Mouse (Mus musculus) forebrain, embryonic 11.5 days (tissue): ENCODE results near the gene Rufy4. TPM values are rescaled to one million over a fixed set of nuclear protein-coding genes. Genes with fewer than 3 reads are reported as not detected.

ENCODE experiments used
- ATAC-seq: fragments of 200-750 bp; cut with Nextera tagmentation; replicated peaks from 2 replicates; pipeline ENCODE4 v1.8.0; 2017; ENCODE audit warnings: moderate TSS enrichment; ENCODE audit not compliant: low FRiP score
- DNase-seq: peaks from one replicate; pipeline ENCODE4 v3.0.0-alpha.2; 2017; ENCODE audit warnings: low spot score
- H3K27ac ChIP-seq: fragments of 300-500 bp; sonication (generic); 2 replicates; pipeline ENCODE4 v1.5.1; 2014; ENCODE audit warnings: low read depth, low read length
- H3K27me3 ChIP-seq: fragments of 300-500 bp; sonication (generic); 2 replicates; pipeline ENCODE4 v1.6.1; 2014; ENCODE audit warnings: mild to moderate bottlenecking, low read length, mixed read lengths; ENCODE audit not compliant: control insufficient read depth, insufficient read depth
- H3K36me3 ChIP-seq: fragments of 300-500 bp; sonication (generic); 2 replicates; pipeline ENCODE4 v1.6.1; 2014; ENCODE audit warnings: mild to moderate bottlenecking, low read length, moderate library complexity, mixed read lengths; ENCODE audit not compliant: control insufficient read depth, insufficient read depth
- H3K4me1 ChIP-seq: fragments of 300-500 bp; sonication (generic); replicated peaks from 2 replicates; pipeline ENCODE4 v1.6.1; 2014; ENCODE audit warnings: low read length, mixed read lengths; ENCODE audit not compliant: control insufficient read depth, insufficient read depth
- H3K4me2 ChIP-seq: fragments of 300-500 bp; sonication (generic); 2 replicates; pipeline ENCODE4 v1.6.1; 2014; ENCODE audit warnings: low read depth, mild to moderate bottlenecking, low read length, moderate library complexity, mixed read lengths; ENCODE audit not compliant: severe bottlenecking
- H3K4me3 ChIP-seq: fragments of 300-500 bp; sonication (generic); 2 replicates; pipeline ENCODE4 v1.5.1; 2014; ENCODE audit warnings: low read depth, low read length
- H3K9ac ChIP-seq: fragments of 300-500 bp; sonication (generic); 2 replicates; pipeline ENCODE4 v1.6.1; 2014; ENCODE audit warnings: low read length
- H3K9me3 ChIP-seq: fragments of 300-500 bp; sonication (generic); 2 replicates; pipeline ENCODE4 v1.6.1; 2016; ENCODE audit warnings: low read length, mixed read lengths; ENCODE audit not compliant: control insufficient read depth
- WGBS: fragments of 180-500 bp; shearing (Covaris S2); extraction: QIAGEN DNeasy Blood & Tissue Kit; methylation state at CpG from one replicate; pipeline ENCODE4 v1.1.7; 2014; 5-methylcytosine and 5-hydroxymethylcytosine counted together
- polyA plus RNA-seq: library from polyadenylated mRNA; unstranded; fragments of >200 nt; fragmentation: Nextera tagmentation; extraction: Ambion mirVana; gene quantifications from 2 replicates; pipeline ENCODE4 v1.2.1, GENCODE M21; 2014

The Rufy4 gene
- polyA plus RNA-seq, 1 experiment from 2014 or later: 0.24 TPM

GRCm38 (mm10) chr1:74172722-74173121 is 47.4 kb downstream of the Rufy4 start:
- H3K9me3 ChIP-seq: no peaks in the 10 kb centered on the region
- WGBS: 91% methylated on average over 3 of the region's 3 CpGs
- DNase-seq (no peak), ATAC-seq (no peak)
- no peaks in the 10 kb centered on the region for H3K4me1 ChIP-seq
- no peaks in the 10 kb centered on the region for H3K27me3 ChIP-seq
- no peak overlapping the region for H3K4me3 ChIP-seq
- H3K36me3 ChIP-seq: no peaks in the 10 kb centered on the region
- no peak overlapping the region for H3K9ac ChIP-seq
- no peak overlapping the region for H3K4me2 ChIP-seq
- no peak overlapping the region for H3K27ac ChIP-seq

- Histone ChIP-seq H3K9me3 (no peaks in the 10 kb centered on the region), H3K4me2 (no peak overlapping the region), H3K36me3 (no peaks in the 10 kb centered on the region), H3K4me1 (no peaks in the 10 kb centered on the region), H3K4me3 (no peak overlapping the region), H3K27me3 (no peaks in the 10 kb centered on the region), H3K27ac (no peak overlapping the region), H3K9ac (no peak overlapping the region)
- DNase-seq: no peak
- WGBS: 89% methylated on average over 4 of the region's 4 CpGs
- no peak for ATAC-seq
Observed at GRCm38 (mm10) chr1:74175731-74176130, 50.4 kb downstream of the Rufy4 start.

- Histone ChIP-seq H3K27ac (no peak overlapping the region), H3K9me3 (no peaks in the 10 kb centered on the region), H3K4me3 (no peak overlapping the region), H3K27me3 (no peaks in the 10 kb centered on the region), H3K36me3 (no peaks in the 10 kb centered on the region), H3K9ac (no peak overlapping the region), H3K4me2 (no peak overlapping the region), H3K4me1 (no peaks in the 10 kb centered on the region)
- DNase-seq (no peak), ATAC-seq (no peak)
- 91% methylated on average over 3 of the region's 3 CpGs for WGBS
Observed at GRCm38 (mm10) chr1:74178618-74179017, 53.3 kb downstream of the Rufy4 start.

GRCm38 (mm10) chr1:74179624-74180408 is 54.5 kb downstream of the Rufy4 start:
- DNase-seq: no peak
- 68% methylated on average over 9 of the region's 9 CpGs for WGBS
- Histone ChIP-seq H3K27me3 (no peaks in the 10 kb centered on the region), H3K4me1 (no peaks in the 10 kb centered on the region), H3K4me2 (no peak overlapping the region), H3K9me3 (no peaks in the 10 kb centered on the region), H3K36me3 (no peaks in the 10 kb centered on the region), H3K4me3 (no peak overlapping the region), H3K9ac (no peak overlapping the region), H3K27ac (no peak overlapping the region)
- ATAC-seq: no peak

GRCm38 (mm10) chr1:74181462-74181861 is 56.1 kb downstream of the Rufy4 start:
- Histone ChIP-seq H3K9ac (no peak overlapping the region), H3K4me1 (no peaks in the 10 kb centered on the region), H3K36me3 (no peaks in the 10 kb centered on the region), H3K27ac (no peak overlapping the region), H3K27me3 (no peaks in the 10 kb centered on the region), H3K4me3 (no peak overlapping the region), H3K9me3 (no peaks in the 10 kb centered on the region), H3K4me2 (no peak overlapping the region)
- WGBS: 78% methylated on average over 2 of the region's 2 CpGs
- no peak for ATAC-seq
- no peak for DNase-seq

GRCm38 (mm10) chr1:74183006-74183405 is 57.7 kb downstream of the Rufy4 start:
- DNase-seq: no peak
- no peak overlapping the region for H3K4me3 ChIP-seq
- no peak overlapping the region for H3K4me2 ChIP-seq
- no peak for ATAC-seq
- no peaks in the 10 kb centered on the region for H3K36me3 ChIP-seq
- WGBS: 73% methylated on average over 2 of the region's 2 CpGs
- H3K9me3 ChIP-seq: no peaks in the 10 kb centered on the region
- no peak overlapping the region for H3K9ac ChIP-seq
- no peaks in the 10 kb centered on the region for H3K27me3 ChIP-seq
- no peak overlapping the region for H3K27ac ChIP-seq
- no peaks in the 10 kb centered on the region for H3K4me1 ChIP-seq

- Histone ChIP-seq H3K27me3 (no peaks in the 10 kb centered on the region), H3K4me1 (no peaks in the 10 kb centered on the region), H3K4me2 (no peak overlapping the region), H3K27ac (no peak overlapping the region), H3K9me3 (no peaks in the 10 kb centered on the region), H3K9ac (no peak overlapping the region), H3K4me3 (no peak overlapping the region), H3K36me3 (no peaks in the 10 kb centered on the region)
- no peak for DNase-seq
- no peak for ATAC-seq
- WGBS: 94% methylated on average over 7 of the region's 7 CpGs
Observed at GRCm38 (mm10) chr1:74190471-74190870, 65.1 kb downstream of the Rufy4 start.

- no peaks in the 10 kb centered on the region for H3K36me3 ChIP-seq
- ATAC-seq: no peak
- H3K4me2 ChIP-seq: no peak overlapping the region
- no peaks in the 10 kb centered on the region for H3K9me3 ChIP-seq
- no peaks in the 10 kb centered on the region for H3K4me1 ChIP-seq
- no peak overlapping the region for H3K9ac ChIP-seq
- no peak overlapping the region for H3K4me3 ChIP-seq
- H3K27ac ChIP-seq: no peak overlapping the region
- WGBS: 89% methylated on average over 2 of the region's 2 CpGs
- DNase-seq: no peak
- H3K27me3 ChIP-seq: no peaks in the 10 kb centered on the region
Observed at GRCm38 (mm10) chr1:74192711-74193110, 67.4 kb downstream of the Rufy4 start.

- ATAC-seq (no peak), DNase-seq (no peak)
- H3K4me1 ChIP-seq: no peaks in the 10 kb centered on the region
- H3K27ac ChIP-seq: no peak within 1 kb of the TSS
- H3K9ac ChIP-seq: no peak within 1 kb of the TSS
- H3K4me2 ChIP-seq: no peak within 1 kb of the TSS
- no peaks in the 10 kb centered on the region for H3K27me3 ChIP-seq
- H3K9me3 ChIP-seq: no peaks in the 10 kb centered on the region
- WGBS: 76% methylated on average over 8 of the region's 8 CpGs
- H3K4me3 ChIP-seq: no peak within 1 kb of the TSS
- H3K36me3 ChIP-seq: no peaks in the 10 kb centered on the region
Observed at GRCm38 (mm10) chr1:74194445-74194844, 69.1 kb downstream of the Rufy4 start, which contains the start of gene Cxcr1. TSS of gene Cxcr1 (minus strand) at chr1:74194631.
